Mouse (Mus musculus) heart, adult 2 months (tissue): ENCODE measurements around the gene Gtf2f2. TPM values are rescaled to one million over a fixed set of nuclear protein-coding genes. Genes with fewer than 3 reads are reported as not detected.

Experiments used
- DNase-seq, 2 experiments: peaks; one replicate each; pipeline ENCODE4 v3.0.0; 2021
- H3K27ac ChIP-seq: fragments of 200-600 bp; 2 replicates; pipeline ENCODE4 v1.8.1; 2022
- H3K27me3 ChIP-seq: fragments of 200-500 bp; 2 replicates; pipeline ENCODE4 v1.6.1; 2012; ENCODE audit warnings: mild to moderate bottlenecking, low read length, inconsistent platforms, mixed read lengths; ENCODE audit not compliant: control insufficient read depth, insufficient read depth
- H3K36me3 ChIP-seq: fragments of 200-500 bp; 2 replicates; pipeline ENCODE4 v1.6.1; 2012; ENCODE audit warnings: low read length, inconsistent platforms; ENCODE audit not compliant: control insufficient read depth, insufficient read depth
- H3K4me1 ChIP-seq: fragments of 200-500 bp; 2 replicates; pipeline ENCODE4 v1.6.1; 2011; ENCODE audit warnings: low read length; ENCODE audit not compliant: control insufficient read depth, insufficient read depth
- H3K4me3 ChIP-seq: fragments of 200-600 bp; 2 replicates; pipeline ENCODE4 v1.8.1; 2022
- H3K79me2 ChIP-seq: fragments of 200-500 bp; replicated peaks from 2 replicates; pipeline ENCODE4 v1.6.1; 2012; ENCODE audit warnings: mild to moderate bottlenecking, inconsistent platforms, low read length, moderate library complexity, mixed read lengths; ENCODE audit not compliant: control insufficient read depth, insufficient read depth
- H3K9ac ChIP-seq: fragments of 200-500 bp; 2 replicates; pipeline ENCODE4 v1.6.1; 2012; ENCODE audit warnings: low read depth, mild to moderate bottlenecking, control low read depth, inconsistent platforms, low read length, mixed read lengths
- CTCF ChIP-seq: fragments of 200-600 bp; IDR thresholded peaks from 2 replicates; pipeline ENCODE4 v1.8.1; 2022; ENCODE audit warnings: antibody characterized with exemption, mild to moderate bottlenecking, moderate library complexity
- EP300 ChIP-seq: fragments of 200-500 bp; IDR thresholded peaks from 2 replicates; pipeline ENCODE4 v1.6.1; 2011; ENCODE audit warnings: low read depth, low read length, control low read depth; ENCODE audit not compliant: insufficient read depth
- POLR2A ChIP-seq: fragments of 200-500 bp; IDR thresholded peaks from 2 replicates; pipeline ENCODE4 v1.6.1; 2011; ENCODE audit warnings: mild to moderate bottlenecking, low read depth, low read length, control low read depth; ENCODE audit not compliant: insufficient read depth
- WGBS: fragments of 180-500 bp; shearing (Covaris S2); methylation state at CpG from one replicate; pipeline ENCODE4 v1.1.7; 2018; 5-methylcytosine and 5-hydroxymethylcytosine counted together
- intact Hi-C: fragments of 180-260 bp; cut with DNase I; formaldehyde crosslinking; loops from one replicate; pipeline ENCODE4 v1.15.1; 2025
- long read RNA-seq: library from polyadenylated mRNA; stranded (forward); transcript quantifications from one replicate; pipeline ENCODE4 v2.0.0, GENCODE M21; 2021
- polyA plus RNA-seq: library from polyadenylated mRNA; depleted of rRNA; stranded (reverse); fragments of >200 nt; gene quantifications from 2 replicates; pipeline ENCODE4 v1.2.3, GENCODE M21; 2012; rRNA removed
- total RNA-seq, 2 experiments: library from RNA; stranded (reverse); gene quantifications; 2 replicates each; pipeline ENCODE4 v1.2.3; 2021

Gene Gtf2f2
- 10 to 100 TPM; 10.2 to 12.3 TPM for total RNA-seq
- 2.6 and 3.3 TPM in 2 replicates for polyA plus RNA-seq
- long read RNA-seq, transcript Gtf2f2-201 (8 exons, 1,467 nt), result major isoform, 9 of 15 reads
- long read RNA-seq, partial matches to known transcripts, result 1 of 15 reads
- long read RNA-seq, other reads (novel, unspliced or antisense), result 5 of 15 reads

GRCm38 (mm10) chr14:76010102-76011061 lies at the start of gene Gtf2f2:
Gtf2f2 (minus strand) TSS chr14:76010865.
- DNase-seq, result peak; percentile 92 to 98
- TF ChIP-seq POLR2A (peak; percentile 40; the same call in 1 of the 2 replicates), EP300 (peak; percentile 85; the same call in 1 of the 2 replicates), CTCF (no peak)
- Histone ChIP-seq H3K4me1 (no peaks in the 10 kb centered on the region), H3K4me3 (peak within 1 kb of the TSS; percentile 75), H3K9ac (peak within 1 kb of the TSS; percentile 85), H3K36me3 (no peaks in the 10 kb centered on the region), H3K27me3 (no peaks in the 10 kb centered on the region), H3K27ac (peak within 1 kb of the TSS; percentile 62), H3K79me2 (peaks cover 2% of the 10 kb centered on the region; the same call in 1 of the 2 replicates)
- intact Hi-C loops, result no loop called here
- 1% methylated on average over 67 of the region's 67 CpGs for WGBS

GRCm38 (mm10) chr14:76059441-76059840 lies 48.8 kb upstream of the Gtf2f2 start:
- H3K4me1 ChIP-seq, result no peaks in the 10 kb centered on the region
- no peaks in the 10 kb centered on the region for H3K36me3 ChIP-seq
- WGBS, result 73% methylated on average over 5 of the region's 5 CpGs
- no peak for TF ChIP-seq EP300
- no peak for TF ChIP-seq POLR2A
- no peak for TF ChIP-seq CTCF
- no peaks in the 10 kb centered on the region for H3K79me2 ChIP-seq
- H3K27me3 ChIP-seq, result no peaks in the 10 kb centered on the region
- no peak for DNase-seq
- no peak overlapping the region for H3K4me3 ChIP-seq
- intact Hi-C loops, result no loop called here
- H3K9ac ChIP-seq, result no peak overlapping the region
- no peak overlapping the region for H3K27ac ChIP-seq

DNA sequence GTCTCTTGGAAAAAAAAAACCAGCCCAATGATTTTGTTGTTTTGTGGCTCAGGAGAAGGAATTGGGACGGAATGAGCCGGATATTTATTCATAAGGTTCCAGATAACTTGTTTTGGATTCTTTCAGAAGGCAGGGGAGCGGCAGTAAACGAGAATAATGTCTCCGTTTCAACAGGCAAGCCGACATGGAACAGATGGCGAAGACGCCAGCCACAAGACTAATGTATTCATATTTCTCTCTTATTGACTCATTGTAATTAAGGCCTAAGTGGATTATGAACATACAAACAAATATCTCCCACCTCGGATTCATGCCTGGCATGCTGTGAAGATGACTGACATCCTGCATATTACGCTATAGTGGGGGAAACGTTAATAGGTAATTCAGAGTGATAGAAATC lies 43.1 kb upstream of the Gtf2f2 start:
- Histone ChIP-seq H3K27ac (no peak overlapping the region), H3K4me3 (no peak overlapping the region), H3K9ac (no peak overlapping the region), H3K36me3 (no peaks in the 10 kb centered on the region), H3K27me3 (no peaks in the 10 kb centered on the region), H3K4me1 (peaks cover 1% of the 10 kb centered on the region; the same call in 1 of the 2 replicates), H3K79me2 (no peaks in the 10 kb centered on the region)
- 67% methylated on average over 11 of the region's 11 CpGs for WGBS
- no peak for DNase-seq
- intact Hi-C loops, result no loop called here
- TF ChIP-seq POLR2A (no peak), CTCF (no peak), EP300 (no peak)

GRCm38 (mm10) chr14:76051966-76052365 lies 41.3 kb upstream of the Gtf2f2 start:
- Histone ChIP-seq H3K9ac (no peak overlapping the region), H3K4me3 (no peak overlapping the region), H3K27me3 (no peaks in the 10 kb centered on the region), H3K27ac (no peak overlapping the region), H3K4me1 (peaks cover 1% of the 10 kb centered on the region; the same call in 1 of the 2 replicates), H3K79me2 (no peaks in the 10 kb centered on the region), H3K36me3 (no peaks in the 10 kb centered on the region)
- no peak for TF ChIP-seq EP300
- no peak for TF ChIP-seq CTCF
- TF ChIP-seq POLR2A, result no peak
- DNase-seq, result no peak
- intact Hi-C loops, result no loop called here
- 74% methylated on average over 7 of the region's 7 CpGs for WGBS

GRCm38 (mm10) chr14:76045767-76046166 lies 35.1 kb upstream of the Gtf2f2 start:
- Histone ChIP-seq H3K4me1 (no peaks in the 10 kb centered on the region), H3K27ac (no peak overlapping the region), H3K27me3 (no peaks in the 10 kb centered on the region), H3K4me3 (no peak overlapping the region), H3K79me2 (no peaks in the 10 kb centered on the region), H3K9ac (no peak overlapping the region), H3K36me3 (no peaks in the 10 kb centered on the region)
- TF ChIP-seq EP300 (no peak), POLR2A (no peak), CTCF (no peak)
- intact Hi-C loops, result no loop called here
- WGBS, result 52% methylated on average over 1 of the region's 1 CpGs
- no peak for DNase-seq
